Mouse (Mus musculus): Measurements from ENCODE around the gene Ercc8. TPM values are rescaled to one million over a fixed set of nuclear protein-coding genes. Genes with fewer than 3 reads are reported as not detected.

Ercc8 gene
- total RNA-seq, 2 experiments from 2014 or later, result 6.7 to 8.7 TPM

DNA sequence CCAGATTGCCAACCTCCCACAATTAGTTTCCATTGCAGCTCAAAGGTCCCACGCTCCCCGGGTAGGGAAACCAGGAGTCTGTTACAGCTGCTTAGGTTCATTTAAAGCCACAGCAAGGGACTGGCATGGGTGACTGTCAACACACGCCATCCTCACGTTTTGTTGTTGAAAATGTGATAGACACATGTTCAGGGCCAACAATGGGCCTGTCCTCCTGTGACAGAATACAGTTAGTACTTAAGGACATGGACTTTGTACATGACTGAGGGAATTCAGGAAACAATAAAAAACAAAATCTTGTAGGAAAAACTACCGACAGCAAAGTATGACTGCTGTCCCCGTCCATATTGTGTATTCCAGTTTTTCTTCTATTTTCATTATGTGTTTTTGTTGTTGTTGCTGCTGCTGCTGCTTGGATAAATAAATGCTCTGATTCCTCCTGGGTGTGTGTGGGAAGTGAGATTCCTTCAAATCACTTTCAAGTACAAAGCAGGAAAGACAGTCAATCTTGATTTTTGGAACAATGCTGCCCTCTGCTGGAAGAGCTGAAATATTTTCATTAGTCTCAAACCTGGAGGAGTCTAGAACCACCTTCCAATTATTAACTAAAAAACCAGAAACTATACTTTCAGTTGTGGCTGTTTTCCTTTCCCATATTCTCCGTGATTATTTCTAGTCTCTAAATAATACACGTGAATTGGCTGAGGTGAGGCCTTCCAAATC, 5.7 kb upstream of the Ercc8 start:
- peak; percentile 73 for ATAC-seq (ENCODE audit: poor library complexity, severe bottlenecking)

- ATAC-seq (ENCODE audit: poor library complexity, severe bottlenecking), result no peak
Measured at GRCm38 (mm10) chr13:108157156-108157555, 1.4 kb upstream of the Ercc8 start.

DNA sequence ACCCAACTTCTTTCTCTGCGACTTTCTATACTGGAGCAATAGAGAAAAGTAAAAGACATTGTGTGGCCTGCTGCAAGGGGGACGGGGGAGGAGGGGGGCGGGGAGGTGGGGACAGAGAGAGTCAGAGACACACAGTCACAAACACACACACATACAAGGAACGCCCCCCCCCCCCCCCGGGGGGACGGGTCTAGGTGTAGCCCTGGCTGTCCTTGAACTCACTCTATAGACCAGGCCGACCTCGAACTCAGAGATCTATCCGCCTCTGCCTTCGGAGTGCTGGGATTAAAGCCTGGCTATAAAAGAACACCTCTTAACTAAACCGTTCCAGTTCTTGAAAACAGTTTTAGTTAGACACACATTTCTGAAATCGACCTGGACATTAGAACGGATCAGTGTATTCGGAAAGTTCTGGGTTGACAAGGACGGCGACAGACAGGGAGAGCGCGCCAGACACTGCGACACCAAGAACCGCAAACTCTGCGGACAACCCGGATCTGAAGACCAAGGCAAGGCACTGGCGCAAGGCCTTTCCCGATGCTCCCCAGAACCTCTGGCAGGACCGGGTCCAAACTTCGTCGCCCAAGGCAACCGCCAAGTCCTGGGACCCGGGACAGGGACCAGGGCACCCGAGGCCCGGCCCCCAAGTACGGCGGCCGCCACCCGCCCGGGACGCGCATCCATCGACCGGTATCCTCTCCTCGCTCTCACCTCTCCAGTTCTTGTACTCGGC, 633 bp upstream of the Ercc8 start:
- peak; percentile 56 for ATAC-seq (ENCODE audit: poor library complexity, severe bottlenecking)

- ATAC-seq (ENCODE audit: poor library complexity, severe bottlenecking), result no peak
Measured at GRCm38 (mm10) chr13:108159241-108159575, 677 bp downstream of the Ercc8 start.

GRCm38 (mm10) chr13:108159963-108160362, 1.4 kb downstream of the Ercc8 start:
- no peak for ATAC-seq (ENCODE audit: poor library complexity, severe bottlenecking)

DNA sequence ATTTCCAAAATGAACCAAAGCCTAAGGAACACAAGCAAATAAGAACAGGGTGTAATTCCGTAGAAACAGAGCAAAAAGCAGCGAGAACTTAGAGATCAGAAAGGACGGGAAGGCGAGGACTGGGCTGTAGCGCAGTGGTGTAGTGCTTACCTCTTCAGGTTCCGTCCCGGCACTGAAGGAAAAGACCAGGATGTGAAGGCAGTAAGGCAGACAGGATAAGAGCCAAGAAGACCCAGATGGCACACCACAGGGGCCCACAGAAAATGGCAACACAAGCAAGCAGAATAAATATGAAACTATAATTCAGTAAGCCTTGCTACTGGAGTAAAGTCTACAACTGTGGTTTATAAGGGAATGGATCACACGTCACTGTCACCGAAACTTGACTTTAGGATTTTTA, 5.4 kb downstream of the Ercc8 start:
- ATAC-seq (ENCODE audit: poor library complexity, severe bottlenecking), result no peak

GRCm38 (mm10) chr13:108164621-108165020, 6.1 kb downstream of the Ercc8 start:
- no peak for ATAC-seq (ENCODE audit: poor library complexity, severe bottlenecking)

DNA sequence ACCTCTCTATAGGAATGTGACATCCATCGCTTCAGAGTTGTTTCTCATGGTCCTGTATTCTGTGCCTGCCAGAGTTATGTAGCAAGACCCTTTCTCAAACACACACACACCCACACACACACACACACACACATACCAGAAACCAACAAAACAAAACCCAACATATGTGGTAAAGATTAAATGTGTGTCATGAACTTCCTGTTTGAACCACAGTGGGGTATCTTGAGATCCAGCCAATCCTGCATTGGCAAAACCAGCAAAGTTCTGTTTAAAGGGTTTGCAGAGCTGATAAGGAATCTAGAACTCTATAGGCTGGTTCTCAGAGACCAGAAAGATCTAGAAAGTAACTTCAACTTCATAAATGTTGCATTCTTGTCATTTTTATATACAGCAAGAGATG, 11.5 kb downstream of the Ercc8 start:
- peak; percentile 75; the same call in 1 of the 2 replicates for ATAC-seq (ENCODE audit: poor library complexity, severe bottlenecking)

DNA sequence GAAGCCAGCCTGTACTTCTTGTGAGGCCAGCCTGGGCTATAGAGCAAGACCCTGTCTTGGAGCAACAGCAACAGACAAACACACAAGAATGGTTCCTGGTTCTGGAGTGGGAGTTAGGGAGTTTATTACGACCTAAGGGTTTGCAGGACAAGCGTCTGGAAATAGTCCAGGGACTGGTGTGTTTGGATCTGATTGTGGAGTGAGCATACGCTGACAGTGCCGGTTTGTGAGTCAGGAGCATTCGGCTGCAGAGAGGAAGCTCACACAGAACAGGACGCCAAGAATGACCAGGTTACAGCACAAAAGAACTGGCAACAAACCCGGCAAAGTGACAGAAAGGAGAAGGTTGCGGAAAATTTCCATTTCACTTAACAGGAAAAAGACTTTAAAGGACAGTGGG, 12.0 kb downstream of the Ercc8 start:
- no peak for ATAC-seq (ENCODE audit: poor library complexity, severe bottlenecking)

DNA sequence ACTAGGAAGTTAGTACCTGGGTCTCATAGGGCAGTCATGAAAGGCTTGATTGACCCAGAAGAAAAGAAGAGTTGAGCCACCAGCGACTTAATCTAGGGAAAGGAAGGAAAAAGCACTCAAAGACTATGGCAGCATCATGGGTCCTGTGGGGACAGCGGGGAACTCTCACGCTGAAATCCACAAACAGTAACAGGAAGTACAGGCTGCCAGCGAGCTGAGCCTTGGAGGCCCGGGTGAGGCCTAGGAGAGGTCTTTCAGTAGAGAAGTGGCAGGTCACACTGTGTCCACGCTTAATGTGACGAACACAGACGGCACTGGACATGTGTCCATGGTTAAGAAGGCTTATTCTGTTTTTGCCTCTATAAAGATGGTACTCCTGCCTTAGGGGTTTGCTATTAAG, 21.1 kb downstream of the Ercc8 start:
- ATAC-seq (ENCODE audit: poor library complexity, severe bottlenecking), result peak; percentile 57

- no peak for ATAC-seq (ENCODE audit: poor library complexity, severe bottlenecking)
Measured at GRCm38 (mm10) chr13:108180821-108181220, 22.3 kb downstream of the Ercc8 start.

DNA sequence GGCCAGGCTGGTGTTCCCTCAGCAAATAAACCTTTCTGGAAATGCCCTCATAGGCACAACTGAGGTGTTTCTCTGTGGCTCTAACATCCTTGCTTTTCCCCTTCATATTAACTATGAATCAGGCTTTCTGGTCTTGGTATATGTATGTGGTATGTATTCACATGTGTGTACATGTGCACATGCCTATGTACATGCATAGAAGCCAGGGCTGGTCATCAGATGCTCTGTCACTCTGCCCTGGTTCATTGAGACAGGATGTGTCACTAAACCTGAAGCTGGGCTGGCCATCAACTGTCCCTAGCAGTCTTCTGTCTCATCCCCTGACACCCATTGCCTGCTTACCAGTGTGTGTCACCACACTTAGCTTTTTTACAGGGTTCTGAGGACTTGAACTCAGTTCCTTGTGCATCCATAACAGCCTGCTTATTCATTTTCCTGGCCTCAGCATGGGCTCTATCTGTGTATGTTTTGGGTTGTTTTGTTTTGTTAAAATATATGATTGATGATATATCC, 26.3 kb downstream of the Ercc8 start:
- no peak for ATAC-seq (ENCODE audit: poor library complexity, severe bottlenecking)

- no peak for ATAC-seq (ENCODE audit: poor library complexity, severe bottlenecking)
Measured at GRCm38 (mm10) chr13:108185530-108185929, 27.0 kb downstream of the Ercc8 start.

GRCm38 (mm10) chr13:108187994-108188393, 29.5 kb downstream of the Ercc8 start:
- ATAC-seq (ENCODE audit: poor library complexity, severe bottlenecking), result no peak

- peak; percentile 98 for ATAC-seq (ENCODE audit: poor library complexity, severe bottlenecking)
Measured at GRCm38 (mm10) chr13:108191074-108191720, 32.7 kb downstream of the Ercc8 start.

DNA sequence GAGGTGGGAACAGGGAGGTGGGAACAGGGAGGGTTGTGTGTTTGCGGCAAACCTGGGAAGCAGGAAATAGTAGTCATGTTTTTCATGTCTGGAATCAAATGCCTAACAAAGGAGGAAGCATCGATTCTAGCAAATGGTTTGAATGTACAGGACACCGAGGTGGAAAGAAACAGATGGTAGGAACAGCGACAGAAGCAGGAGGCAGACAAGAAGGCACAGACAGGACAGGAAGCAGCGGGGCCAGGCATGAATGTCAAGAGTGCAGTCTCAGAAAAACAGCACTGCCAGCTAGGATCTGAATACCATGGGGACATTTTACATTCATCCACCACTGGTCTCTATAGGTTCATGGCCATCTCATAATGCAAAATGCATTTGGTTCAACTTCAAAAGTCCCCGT, 36.9 kb downstream of the Ercc8 start:
- ATAC-seq (ENCODE audit: poor library complexity, severe bottlenecking), result no peak

GRCm38 (mm10) chr13:108204857-108205256, 46.3 kb downstream of the Ercc8 start:
- ATAC-seq (ENCODE audit: poor library complexity, severe bottlenecking), result no peak

DNA sequence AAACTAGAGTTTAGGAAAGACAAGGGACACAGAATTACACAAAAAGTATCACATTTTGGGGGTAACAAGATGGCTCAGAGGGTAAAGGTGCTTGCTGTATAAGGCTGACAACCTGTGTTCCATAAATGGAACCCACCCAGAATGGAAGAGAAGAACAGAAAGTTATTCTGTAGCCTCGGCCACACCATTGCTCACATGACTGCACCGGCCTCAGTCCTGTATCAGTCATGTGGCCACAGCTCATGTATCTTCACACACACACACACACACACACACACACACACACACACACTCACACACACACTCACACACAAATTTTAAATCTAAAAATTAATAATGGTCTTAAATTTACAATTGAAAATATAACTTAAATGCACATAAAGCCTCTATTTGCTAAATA, 48.9 kb downstream of the Ercc8 start:
- no peak for ATAC-seq (ENCODE audit: poor library complexity, severe bottlenecking)

DNA sequence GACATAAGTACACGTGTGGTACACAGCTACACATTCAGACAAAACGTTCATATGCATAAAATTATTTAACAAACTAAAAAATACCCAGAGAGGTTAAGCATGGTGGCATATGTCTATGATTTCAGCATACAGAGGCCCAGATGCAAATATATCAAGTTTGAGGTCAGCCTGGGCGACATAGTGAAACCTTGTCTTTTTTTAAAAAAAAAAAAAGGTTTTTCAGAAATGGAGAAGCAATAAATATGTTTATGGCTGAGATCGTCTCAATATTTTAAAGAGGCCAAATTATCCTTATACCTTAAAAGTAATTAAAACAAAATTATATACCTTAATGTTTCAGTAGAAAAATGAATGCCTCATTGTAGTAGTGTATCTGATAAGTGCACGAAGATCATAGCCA, 49.6 kb downstream of the Ercc8 start:
- ATAC-seq (ENCODE audit: poor library complexity, severe bottlenecking), result no peak

DNA sequence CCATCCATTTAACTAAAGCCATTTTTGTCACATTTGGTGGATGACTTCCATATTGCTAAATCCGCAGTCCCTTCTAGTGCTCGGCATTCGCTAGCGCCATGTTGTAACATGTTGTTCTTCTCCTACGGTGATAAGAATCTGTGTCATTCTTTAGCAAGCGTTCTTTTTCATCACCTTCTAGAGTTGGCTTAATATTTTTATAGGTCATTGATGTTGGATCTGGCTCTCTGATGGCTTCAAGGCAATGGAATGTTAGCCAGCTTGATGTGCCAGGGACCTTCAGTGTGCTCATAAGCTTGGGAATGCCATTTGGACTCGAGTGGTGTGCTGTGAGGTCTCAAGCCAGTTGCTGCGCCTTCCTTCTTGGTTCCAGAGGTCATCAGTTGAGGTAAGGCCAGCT, 52.4 kb downstream of the Ercc8 start:
- no peak for ATAC-seq (ENCODE audit: poor library complexity, severe bottlenecking)

GRCm38 (mm10) chr13:108212397-108213018, 54.0 kb downstream of the Ercc8 start:
- no peak for ATAC-seq (ENCODE audit: poor library complexity, severe bottlenecking)
